Comparison of ENCODE assay signal across 17 mouse cellular contexts in the genomic region with DNA sequence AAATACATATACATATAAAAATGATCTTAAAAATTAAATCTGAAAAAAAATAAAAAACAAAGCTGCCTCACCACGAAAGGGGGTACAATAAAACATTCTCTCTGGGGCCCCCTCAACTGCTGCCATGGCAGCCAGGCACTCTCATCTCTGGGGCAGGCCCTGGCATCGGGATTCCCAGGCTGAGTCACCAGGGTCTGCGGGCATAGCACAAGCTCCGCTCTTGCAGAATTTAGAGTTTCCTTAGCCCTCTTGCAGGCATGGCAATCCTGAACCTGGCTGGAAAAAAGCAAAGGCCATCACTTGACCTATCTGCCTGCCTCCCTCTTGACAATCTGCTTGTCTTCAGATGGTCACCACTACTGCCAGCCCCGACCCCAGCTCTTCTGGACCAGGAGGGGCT. TPM values are rescaled to one million over a fixed set of nuclear protein-coding genes. Genes with fewer than 3 reads are reported as not detected.
DNase-seq lines count a peak whose midpoint lies in the region; ATAC-seq lines count a peak whose summit lies in the region.
"Had no signal": no experiment of that assay in that cellular context is flagged by ENCODE, and none has a peak within 500 bp of the region (broad histone marks: within the 10 kb centered on the region; RNA-seq: fewer than 3 reads in every experiment).

No protein-coding gene starts in this region.

- H3K9me3 ChIP-seq in heart, embryonic 15.5 days (replicated peaks), result no peaks in the 10 kb centered on the region
- no peaks in the 10 kb centered on the region for H3K9me3 ChIP-seq in lung, embryonic 15.5 days
- H3K9me3 ChIP-seq in stomach, embryonic 14.5 days (ENCODE audit: control insufficient read depth, low read depth, low read length), result no peaks in the 10 kb centered on the region
- H3K9me3 ChIP-seq: G1E had no signal

- H3K4me1 ChIP-seq in heart, embryonic 15.5 days (replicated peaks), result peaks cover 59% of the 10 kb centered on the region
- peaks cover 61% of the 10 kb centered on the region for H3K4me1 ChIP-seq in lung, embryonic 15.5 days
- peaks cover 33% of the 10 kb centered on the region for H3K4me1 ChIP-seq in brown adipose tissue, adult 24 weeks (ENCODE audit: control insufficient read depth, insufficient read depth, insufficient read length, low read length)
- H3K4me1 ChIP-seq in stomach, embryonic 14.5 days (ENCODE audit: control insufficient read depth, insufficient read depth, low read length), result peaks cover 54% of the 10 kb centered on the region; the same call in 1 of the 2 replicates

- DNase-seq in heart, postnatal 36 days, result no peak
- no peak for DNase-seq in lung, postnatal 25 days (ENCODE audit: low spot score)
- no peak for DNase-seq in right cerebral cortex, postnatal 10 days (ENCODE audit: low spot score in 2 of 2)
- no peak for DNase-seq in spleen, adult 12 weeks (ENCODE audit: low spot score)
- DNase-seq: embryo, embryonic 11 days; thymus, adult 18-20 months had no signal

- peak overlapping the region; percentile 93 for H3K27ac ChIP-seq in heart, embryonic 15.5 days
- peak overlapping the region; percentile 96 for H3K27ac ChIP-seq in lung, embryonic 15.5 days
- H3K27ac ChIP-seq in brown adipose tissue, adult 24 weeks (replicated peaks; ENCODE audit: low read depth, low read length), result peak overlapping the region; percentile 99
- H3K27ac ChIP-seq in stomach, embryonic 14.5 days (ENCODE audit: low read length), result peak overlapping the region; percentile 95; the same call in 1 of the 2 replicates
- H3K27ac ChIP-seq: left cerebral cortex, adult 2 months had no signal

- H3K36me3 ChIP-seq in heart, embryonic 15.5 days, result no peaks in the 10 kb centered on the region
- no peaks in the 10 kb centered on the region for H3K36me3 ChIP-seq in lung, embryonic 15.5 days
- H3K36me3 ChIP-seq in stomach, embryonic 14.5 days (ENCODE audit: control insufficient read depth, insufficient read depth, low read length), result no peaks in the 10 kb centered on the region
- H3K36me3 ChIP-seq: G1E had no signal

- no peak overlapping the region for H3K9ac ChIP-seq in heart, embryonic 15.5 days
- no peak overlapping the region for H3K9ac ChIP-seq in lung, embryonic 15.5 days
- H3K9ac ChIP-seq in stomach, embryonic 14.5 days (replicated peaks; ENCODE audit: low read depth, low read length), result no peak overlapping the region
- H3K9ac ChIP-seq: liver, postnatal 0 days had no signal

- no peak overlapping the region for H3K4me3 ChIP-seq in heart, embryonic 15.5 days
- H3K4me3 ChIP-seq in lung, embryonic 15.5 days, result no peak overlapping the region
- H3K4me3 ChIP-seq in brown adipose tissue, adult 24 weeks (ENCODE audit: insufficient read depth, low read depth, low read length), result no peak overlapping the region
- H3K4me3 ChIP-seq in stomach, embryonic 14.5 days (ENCODE audit: low read depth, low read length), result no peak overlapping the region
- H3K4me3 ChIP-seq: left cerebral cortex, adult 2 months had no signal

- H3K27me3 ChIP-seq in heart, embryonic 15.5 days, result no peaks in the 10 kb centered on the region
- H3K27me3 ChIP-seq in lung, embryonic 15.5 days, result no peaks in the 10 kb centered on the region
- H3K27me3 ChIP-seq in stomach, embryonic 14.5 days (ENCODE audit: control insufficient read depth, insufficient read depth, low read length), result no peaks in the 10 kb centered on the region

- 70% methylated on average over 5 of the region's 5 CpGs for whole genome bisulfite sequencing in heart, embryonic 15.5 days
- 62% methylated on average over 5 of the region's 5 CpGs for WGBS in lung, embryonic 15.5 days
- WGBS in stomach, embryonic 14.5 days, result 77% methylated on average over 5 of the region's 5 CpGs

- H3K4me2 ChIP-seq in heart, embryonic 15.5 days, result no peak overlapping the region
- H3K4me2 ChIP-seq in lung, embryonic 15.5 days, result no peak overlapping the region
- no peak overlapping the region for H3K4me2 ChIP-seq in stomach, embryonic 14.5 days (replicated peaks; ENCODE audit: low read depth, low read length)

- ATAC-seq in heart, embryonic 15.5 days (replicated peaks; ENCODE audit: insufficient number of reproducible peaks, insufficient read depth, low FRiP score, low read depth), result no peak
- ATAC-seq in lung, embryonic 15.5 days (ENCODE audit: borderline replicate concordance, extremely low read depth, low FRiP score, low TSS enrichment), result no peak
- ATAC-seq in stomach, embryonic 14.5 days (ENCODE audit: insufficient number of reproducible peaks, insufficient read depth, low FRiP score, low read depth), result no peak
- ATAC-seq: forebrain, embryonic 14.5 days; liver, postnatal 0 days had no signal

- intact Hi-C loops in heart, postnatal 36 days (cut with DNase I), result loop anchor here (10.0 kb wide), 1 partner anchor 344 kb away; the partner anchor contains the start of gene P4ha2

RNA-seq across cellular contexts. Expression of gene Irf1, which starts 8.5 kb away (rescaled TPM):
- polyA plus RNA-seq in heart, embryonic 15.5 days (2015; fragmentation: Nextera tagmentation; extraction: Ambion mirVana), result 10.2 and 24.9 TPM in 2 replicates
- 10 to 100 TPM; 18.6 to 23.6 TPM for total RNA-seq in heart, postnatal 36 days (2021)
- polyA plus RNA-seq in lung, embryonic 15.5 days (2015; fragmentation: Nextera tagmentation; extraction: Ambion mirVana), result 24.8 and 28.7 TPM in 2 replicates
- polyA plus RNA-seq in brown adipose tissue, adult 24 weeks (2012; ENCODE audit: insufficient read depth, insufficient read length, missing spikeins), result 12.5 and 27.9 TPM in 2 replicates
- polyA plus RNA-seq in stomach, embryonic 14.5 days (2014; fragmentation: Nextera tagmentation; extraction: Ambion mirVana), result 19.3 and 21.6 TPM in 2 replicates

RNA-seq across cellular contexts. Expression of gene Gm17334, which starts 11.7 kb away (rescaled TPM):
- polyA plus RNA-seq in heart, embryonic 15.5 days (2015; fragmentation: Nextera tagmentation; extraction: Ambion mirVana), result 0.15 TPM in 1 of 2 replicates, not detected in the other
- under 1 TPM in 1 of 2 experiments, not detected in 1; 0.60 TPM for total RNA-seq in heart, postnatal 36 days (2021)
- 0.22 and 0.36 TPM in 2 replicates for polyA plus RNA-seq in lung, embryonic 15.5 days (2015; fragmentation: Nextera tagmentation; extraction: Ambion mirVana)
- not detected in 2 replicates for polyA plus RNA-seq in brown adipose tissue, adult 24 weeks (2012; ENCODE audit: insufficient read depth, insufficient read length, missing spikeins)
- 0.46 TPM in 1 of 2 replicates, not detected in the other for polyA plus RNA-seq in stomach, embryonic 14.5 days (2014; fragmentation: Nextera tagmentation; extraction: Ambion mirVana)
- total RNA-seq: G1E had no signal
- polyA plus RNA-seq: forebrain, embryonic 14.5 days; G1E; neural tube, embryonic 14.5 days had no signal

RNA-seq across cellular contexts. Expression of gene Il5, which starts 40.7 kb away (rescaled TPM):
- polyA plus RNA-seq in heart, embryonic 15.5 days (2015; fragmentation: Nextera tagmentation; extraction: Ambion mirVana), result not detected in 2 replicates
- total RNA-seq in heart, postnatal 36 days (2021), result not detected
- polyA plus RNA-seq in lung, embryonic 15.5 days (2015; fragmentation: Nextera tagmentation; extraction: Ambion mirVana), result 0.15 TPM in 1 of 2 replicates, not detected in the other
- not detected in 2 replicates for polyA plus RNA-seq in brown adipose tissue, adult 24 weeks (2012; ENCODE audit: insufficient read depth, insufficient read length, missing spikeins)
- polyA plus RNA-seq in stomach, embryonic 14.5 days (2014; fragmentation: Nextera tagmentation; extraction: Ambion mirVana), result not detected in 2 replicates
- total RNA-seq: left cerebral cortex, adult 2 months had no signal
- polyA plus RNA-seq: forebrain, embryonic 14.5 days; G1E; gonadal fat pad, adult 2 months; liver, postnatal 0 days; midbrain, embryonic 14.5 days; neural tube, embryonic 14.5 days had no signal

RNA-seq across cellular contexts. Expression of gene Rad50, which starts 54.2 kb away (rescaled TPM):
- polyA plus RNA-seq in heart, embryonic 15.5 days (2015; fragmentation: Nextera tagmentation; extraction: Ambion mirVana), result 17.3 and 19.5 TPM in 2 replicates
- 1 to 10 TPM; 6.9 to 8.1 TPM for total RNA-seq in heart, postnatal 36 days (2021)
- polyA plus RNA-seq in lung, embryonic 15.5 days (2015; fragmentation: Nextera tagmentation; extraction: Ambion mirVana), result 33.4 and 33.5 TPM in 2 replicates
- polyA plus RNA-seq in brown adipose tissue, adult 24 weeks (2012; ENCODE audit: insufficient read depth, insufficient read length, missing spikeins), result 3.9 and 4.8 TPM in 2 replicates
- 28.9 and 32.8 TPM in 2 replicates for polyA plus RNA-seq in stomach, embryonic 14.5 days (2014; fragmentation: Nextera tagmentation; extraction: Ambion mirVana)
